Mouse (Mus musculus) heart, embryonic 14.5 days (tissue): ENCODE measurements at regions not wholly inside any gene's neighbourhood (a gene's known extent, or its start where the extent isn't known, plus 50 kb on each side); places are given as distances from the start of the nearest gene placed in this dataset.

Source experiments
- ATAC-seq: fragments of 200-750 bp; cut with Nextera tagmentation; 2 replicates; pipeline ENCODE4 v1.8.0; 2017; ENCODE audit warnings: low read depth, moderate TSS enrichment; ENCODE audit not compliant: insufficient number of reproducible peaks, insufficient read depth, low FRiP score
- H3K27ac ChIP-seq, 2 experiments: fragments of 200-500 bp in 1 of 2; fragments of 300-500 bp in 1 of 2; sonication (generic) in 1 of 2; replicated peaks in 1 of 2; 2 replicates each; pipeline ENCODE4 v1.5.1; 2012 to 2014; ENCODE audit warnings: low read depth in 2 of 2, low read length in 2 of 2, control low read depth in 1 of 2, mild to moderate bottlenecking in 1 of 2, mixed read lengths in 1 of 2; ENCODE audit not compliant: control insufficient read depth in 1 of 2, insufficient read depth in 1 of 2
- H3K27me3 ChIP-seq: fragments of 300-500 bp; sonication (generic); 2 replicates; pipeline ENCODE4 v1.6.1; 2014; ENCODE audit warnings: mild to moderate bottlenecking, low read length, control low read depth; ENCODE audit not compliant: control insufficient read depth, insufficient read depth
- H3K36me3 ChIP-seq: fragments of 300-500 bp; sonication (generic); 2 replicates; pipeline ENCODE4 v1.6.1; 2014; ENCODE audit warnings: mild to moderate bottlenecking, control low read depth, low read length, mixed read lengths; ENCODE audit not compliant: control insufficient read depth, insufficient read depth
- H3K4me1 ChIP-seq, 2 experiments: fragments of 200-500 bp in 1 of 2; fragments of 300-500 bp in 1 of 2; sonication (generic) in 1 of 2; 2 replicates each; pipeline ENCODE4 v1.6.1; 2012 to 2014; ENCODE audit warnings: low read length in 2 of 2, control low read depth in 1 of 2, mixed read lengths in 1 of 2; ENCODE audit not compliant: control insufficient read depth in 2 of 2, insufficient read depth in 2 of 2
- H3K4me2 ChIP-seq: fragments of 300-500 bp; sonication (generic); 2 replicates; pipeline ENCODE4 v1.6.1; 2014; ENCODE audit warnings: mild to moderate bottlenecking, low read length
- H3K4me3 ChIP-seq, 2 experiments: fragments of 200-500 bp in 1 of 2; fragments of 300-500 bp in 1 of 2; sonication (generic) in 1 of 2; 2 replicates each; pipeline ENCODE4 v1.5.1; 2012 to 2014; ENCODE audit warnings: low read length in 2 of 2, mild to moderate bottlenecking in 2 of 2, control low read depth in 1 of 2, low read depth in 1 of 2, moderate library complexity in 1 of 2; ENCODE audit not compliant: control insufficient read depth in 1 of 2, insufficient read depth in 1 of 2
- H3K9ac ChIP-seq: fragments of 300-500 bp; sonication (generic); 2 replicates; pipeline ENCODE4 v1.6.1; 2014; ENCODE audit warnings: mild to moderate bottlenecking, low read length
- H3K9me3 ChIP-seq: fragments of 300-500 bp; sonication (generic); 2 replicates; pipeline ENCODE4 v1.6.1; 2016; ENCODE audit warnings: low read length, control low read depth; ENCODE audit not compliant: control insufficient read depth
- WGBS: fragments of 180-500 bp; shearing (Covaris S2); extraction: QIAGEN DNeasy Blood & Tissue Kit; methylation state at CpG from one replicate; pipeline ENCODE4 v1.1.7; 2014; 5-methylcytosine and 5-hydroxymethylcytosine counted together

DNA sequence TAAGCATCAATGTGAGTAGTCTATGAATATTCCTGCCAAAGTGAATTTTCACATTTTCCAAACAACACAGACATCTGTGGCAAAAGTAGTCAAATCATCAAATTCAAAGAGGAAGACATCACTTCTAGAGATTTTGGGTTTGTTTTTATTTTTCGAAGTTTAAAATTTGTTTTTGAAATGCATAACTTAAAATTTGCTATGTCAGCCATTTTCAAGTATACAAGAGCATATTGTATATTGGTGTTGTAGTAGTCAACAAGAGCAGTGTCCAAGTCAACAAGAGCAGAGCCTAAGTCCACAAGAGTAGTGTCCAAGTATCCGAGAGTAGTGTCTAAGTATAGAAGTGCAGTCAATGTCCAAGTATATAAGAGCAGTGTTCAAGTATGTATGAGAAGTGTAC lies 107.9 kb upstream of the Tle4 start:
- no peak for ATAC-seq
- whole genome bisulfite sequencing = 77% methylated on average over 2 of the region's 2 CpGs

DNA sequence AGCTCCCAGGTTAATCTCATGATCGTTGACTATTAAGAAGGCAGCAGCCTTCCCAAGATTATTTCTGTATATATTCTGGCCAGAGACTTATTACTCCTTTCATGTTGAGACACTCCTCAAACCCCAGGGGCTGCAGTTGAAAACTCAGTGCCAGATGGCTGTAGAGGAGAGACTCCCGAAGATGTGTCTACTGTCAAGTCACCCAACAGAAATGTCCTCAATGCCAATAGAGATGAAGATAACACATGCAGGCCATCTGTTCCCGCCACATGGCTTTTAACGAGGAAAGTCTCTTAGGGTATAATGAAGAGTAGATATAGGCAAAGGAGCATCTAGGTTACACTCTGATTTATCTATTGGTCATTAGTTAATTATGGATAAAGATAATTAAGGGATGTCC lies 103.3 kb upstream of the Tle4 start:
- no peak overlapping the region for H3K9ac ChIP-seq
- H3K27me3 ChIP-seq = no peaks in the 10 kb centered on the region
- no peak overlapping the region for H3K4me2 ChIP-seq
- H3K27ac ChIP-seq = no peak overlapping the region
- no peaks in the 10 kb centered on the region for H3K36me3 ChIP-seq
- no peak overlapping the region for H3K4me3 ChIP-seq
- no peaks in the 10 kb centered on the region for H3K9me3 ChIP-seq
- no peak for ATAC-seq
- WGBS = 78% methylated on average over 4 of the region's 4 CpGs
- no peaks in the 10 kb centered on the region for H3K4me1 ChIP-seq

More for the DNA sequence above, 107.9 kb upstream of the Tle4 start:
- Histone ChIP-seq H3K4me3 (no peak overlapping the region), H3K27me3 (no peaks in the 10 kb centered on the region), H3K36me3 (no peaks in the 10 kb centered on the region), H3K4me1 (no peaks in the 10 kb centered on the region), H3K9ac (no peak overlapping the region), H3K27ac (no peak overlapping the region), H3K9me3 (no peaks in the 10 kb centered on the region), H3K4me2 (no peak overlapping the region)

DNA sequence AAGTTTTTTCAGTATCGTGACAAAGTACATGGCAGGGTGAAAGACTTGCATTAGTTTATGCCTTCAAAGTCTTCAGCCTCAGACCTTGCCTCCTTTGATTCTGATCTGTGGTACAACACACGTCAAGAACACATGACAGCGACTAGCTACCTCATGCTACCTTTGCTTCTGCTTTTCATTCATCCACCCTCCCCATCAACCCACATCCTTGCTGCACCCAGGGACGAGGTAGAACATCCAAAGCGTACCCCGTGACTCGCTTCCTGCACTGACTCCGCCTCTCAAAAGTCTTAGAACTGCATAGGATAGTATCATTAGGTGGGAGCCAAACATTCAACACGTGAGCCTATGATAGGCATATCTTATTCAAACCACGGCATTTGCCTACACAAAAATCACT lies 97.5 kb upstream of the Tle4 start:
- no peaks in the 10 kb centered on the region for H3K36me3 ChIP-seq
- no peak overlapping the region for H3K9ac ChIP-seq
- no peaks in the 10 kb centered on the region for H3K4me1 ChIP-seq
- H3K27me3 ChIP-seq = no peaks in the 10 kb centered on the region
- 86% methylated on average over 10 of the region's 10 CpGs for WGBS
- no peak overlapping the region for H3K4me2 ChIP-seq
- H3K4me3 ChIP-seq = no peak overlapping the region
- no peak overlapping the region for H3K27ac ChIP-seq
- no peak for ATAC-seq
- H3K9me3 ChIP-seq = no peaks in the 10 kb centered on the region

DNA sequence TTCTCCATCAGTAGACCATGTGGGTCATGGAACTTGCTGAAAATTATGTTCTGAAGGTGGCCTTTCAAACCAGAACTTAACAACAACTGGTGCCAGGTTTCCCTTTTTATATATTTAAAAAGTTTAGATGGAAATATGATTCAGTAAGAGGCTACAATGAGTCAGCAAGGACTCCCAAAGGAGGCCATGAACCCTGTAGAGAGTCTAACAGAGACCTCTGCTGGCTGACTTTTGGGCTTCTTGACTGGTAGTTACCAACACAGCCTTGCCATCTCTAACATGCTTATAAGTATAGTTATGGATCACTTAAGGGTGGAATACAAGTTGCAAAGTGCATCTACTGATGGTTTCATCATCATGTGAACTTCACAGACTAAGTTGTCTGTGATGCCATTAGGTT lies 94.3 kb upstream of the Tle4 start:
- H3K9ac ChIP-seq = no peak overlapping the region
- no peaks in the 10 kb centered on the region; the same call in 1 of the 2 replicates for H3K9me3 ChIP-seq
- no peak overlapping the region for H3K4me3 ChIP-seq
- no peaks in the 10 kb centered on the region for H3K4me1 ChIP-seq
- no peak overlapping the region for H3K4me2 ChIP-seq
- H3K36me3 ChIP-seq = no peaks in the 10 kb centered on the region
- ATAC-seq = no peak
- no peak overlapping the region for H3K27ac ChIP-seq
- no peaks in the 10 kb centered on the region for H3K27me3 ChIP-seq

DNA sequence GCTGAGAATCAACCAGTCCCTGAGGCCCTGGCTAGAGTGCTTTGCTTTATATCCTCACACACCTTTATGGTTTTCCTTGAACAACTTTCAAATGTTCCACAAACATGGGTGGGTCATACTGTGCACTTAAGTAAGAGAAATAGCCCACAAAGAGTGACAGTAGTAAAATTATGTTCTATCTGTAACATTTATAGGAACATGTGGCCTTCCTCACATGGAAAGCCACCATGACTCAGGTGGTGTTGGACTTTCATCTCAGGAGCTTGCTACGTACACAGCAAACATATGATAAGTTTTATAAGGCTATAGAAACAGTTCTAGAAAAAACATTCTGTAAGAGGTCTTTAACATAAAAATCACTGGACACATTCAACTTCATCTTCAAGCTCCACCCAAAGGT lies 87.8 kb upstream of the Tle4 start:
- Histone ChIP-seq H3K4me1 (no peaks in the 10 kb centered on the region), H3K9ac (no peak overlapping the region), H3K4me2 (no peak overlapping the region), H3K27me3 (no peaks in the 10 kb centered on the region), H3K36me3 (no peaks in the 10 kb centered on the region), H3K27ac (no peak overlapping the region), H3K9me3 (no peaks in the 10 kb centered on the region; the same call in 1 of the 2 replicates), H3K4me3 (no peak overlapping the region)
- WGBS = 93% methylated on average over 1 of the region's 1 CpGs
- no peak for ATAC-seq

DNA sequence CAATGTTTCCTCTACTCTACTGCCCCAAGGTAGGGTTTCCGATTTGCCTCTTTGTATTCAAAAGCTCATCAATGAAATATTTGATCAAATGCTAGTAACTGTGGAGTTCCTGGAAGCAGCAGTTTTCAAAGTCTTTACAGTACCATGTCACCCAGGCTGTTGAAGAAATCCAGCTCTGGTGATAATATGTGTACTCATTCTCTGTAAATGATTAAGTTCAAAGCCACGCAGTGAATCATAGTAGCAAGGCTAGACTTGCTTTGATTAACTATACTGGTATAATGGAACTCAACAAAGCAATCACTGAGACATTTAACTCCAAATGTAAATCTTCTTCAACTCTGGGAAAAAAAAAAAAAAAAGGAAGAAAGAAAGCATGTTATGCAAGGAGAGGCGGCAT lies 86.8 kb upstream of the Tle4 start:
- H3K9me3 ChIP-seq = no peaks in the 10 kb centered on the region; the same call in 1 of the 2 replicates
- no peak overlapping the region for H3K4me3 ChIP-seq
- H3K9ac ChIP-seq = no peak overlapping the region
- H3K27ac ChIP-seq = no peak overlapping the region
- H3K4me1 ChIP-seq = no peaks in the 10 kb centered on the region
- WGBS = 92% methylated on average over 3 of the region's 3 CpGs
- no peak overlapping the region for H3K4me2 ChIP-seq
- no peaks in the 10 kb centered on the region for H3K36me3 ChIP-seq
- no peak for ATAC-seq
- H3K27me3 ChIP-seq = no peaks in the 10 kb centered on the region

DNA sequence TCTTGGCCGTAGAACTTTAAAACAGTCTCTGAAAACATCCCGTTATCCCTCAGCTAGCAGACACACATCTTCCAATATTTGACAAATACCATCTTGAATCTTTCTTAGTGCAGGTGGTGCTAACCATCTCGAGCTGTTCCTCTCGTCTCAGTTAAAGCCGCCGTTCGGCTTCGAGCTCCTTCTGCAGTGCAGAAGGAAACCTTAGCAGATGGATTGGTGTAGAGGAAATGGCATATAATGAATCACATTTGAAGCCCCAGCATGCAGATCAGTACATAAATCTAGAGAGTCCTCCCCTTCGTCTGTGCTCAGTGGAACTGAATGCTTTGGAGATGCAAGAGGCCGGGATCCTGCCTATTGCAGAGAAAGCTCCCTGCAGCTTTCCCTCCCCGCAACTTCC lies 83.5 kb upstream of the Tle4 start:
- H3K4me3 ChIP-seq = no peak overlapping the region
- H3K27ac ChIP-seq = no peak overlapping the region
- no peak overlapping the region for H3K4me2 ChIP-seq
- ATAC-seq = no peak
- no peaks in the 10 kb centered on the region for H3K4me1 ChIP-seq
- H3K36me3 ChIP-seq = no peaks in the 10 kb centered on the region
- no peaks in the 10 kb centered on the region for H3K27me3 ChIP-seq
- WGBS = 85% methylated on average over 11 of the region's 11 CpGs
- no peaks in the 10 kb centered on the region for H3K9me3 ChIP-seq
- H3K9ac ChIP-seq = no peak overlapping the region

DNA sequence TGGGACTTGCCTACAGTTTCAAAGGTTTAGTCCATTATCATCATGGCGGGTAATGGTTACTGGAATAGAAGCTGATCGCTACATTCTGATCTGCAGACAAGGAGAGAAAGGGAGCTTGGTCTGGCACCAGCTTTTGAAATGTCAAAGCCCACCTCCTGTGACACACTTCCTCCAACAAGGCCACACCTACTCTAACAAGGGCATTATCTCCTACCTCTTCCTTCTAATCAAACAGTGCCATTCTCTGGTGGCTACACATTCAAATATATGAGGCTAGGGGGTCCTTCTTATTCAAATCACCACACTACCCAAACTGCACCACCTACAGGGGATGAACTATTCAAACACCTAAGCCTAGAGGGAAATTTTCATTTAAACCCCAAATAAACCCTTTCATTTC lies 81.9 kb upstream of the Tle4 start:
- no peaks in the 10 kb centered on the region for H3K27me3 ChIP-seq
- 91% methylated on average over 2 of the region's 2 CpGs for WGBS
- H3K9ac ChIP-seq = no peak overlapping the region
- H3K4me3 ChIP-seq = no peak overlapping the region
- no peaks in the 10 kb centered on the region for H3K4me1 ChIP-seq
- no peak for ATAC-seq
- H3K4me2 ChIP-seq = no peak overlapping the region
- no peaks in the 10 kb centered on the region for H3K36me3 ChIP-seq
- H3K9me3 ChIP-seq = no peaks in the 10 kb centered on the region
- H3K27ac ChIP-seq = no peak overlapping the region
